ENCODE assay signal across 8 mouse cellular contexts in the genomic region with DNA sequence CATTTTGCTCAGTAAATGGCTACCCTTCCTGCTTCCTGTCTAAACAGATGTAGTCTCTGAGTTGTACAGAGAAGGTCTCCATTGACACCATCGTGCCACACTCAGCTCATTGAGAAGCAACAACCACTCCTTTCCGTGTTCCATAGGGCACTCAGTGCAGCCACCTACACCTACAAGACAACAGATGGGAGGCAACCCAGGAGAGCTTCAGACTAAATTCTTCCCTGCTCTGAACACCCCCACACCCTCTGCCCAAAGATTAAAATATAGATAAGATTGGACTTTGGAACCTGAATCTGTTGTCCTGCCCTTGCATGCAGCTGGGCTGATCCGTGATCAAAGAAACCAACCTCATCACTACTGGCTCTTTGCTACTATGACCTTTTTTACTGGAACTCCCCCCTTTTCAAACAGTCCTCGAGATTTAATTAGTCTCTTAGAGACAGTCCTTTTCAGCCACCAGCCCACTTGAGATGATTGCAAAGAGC. TPM values are rescaled to one million over a fixed set of nuclear protein-coding genes. Genes with fewer than 3 reads are reported as not detected.
DNase-seq lines count a peak whose midpoint lies in the region; ATAC-seq and TF ChIP-seq lines count a peak whose summit lies in the region.
"Had no signal": no experiment of that assay in that cellular context is flagged by ENCODE, and none has a peak within 500 bp of the region (broad histone marks: within the 10 kb centered on the region; RNA-seq: fewer than 3 reads in every experiment).

No protein-coding gene starts in this region.

- no peak for TF ChIP-seq POLR2A in olfactory bulb, adult 2 months (IDR thresholded peaks at IDR 0.05; ENCODE audit: insufficient read depth, low read depth, low read length)

- peak overlapping the region; percentile 66 for H3K4me2 ChIP-seq in forebrain, embryonic 14.5 days (ENCODE audit: low read length)
- peak overlapping the region; percentile 74 for H3K4me2 ChIP-seq in limb, embryonic 12.5 days

- no peak for TF ChIP-seq CTCF in left cerebral cortex, adult 2 months (IDR thresholded peaks at IDR 0.05)
- no peak for TF ChIP-seq CTCF in olfactory bulb, adult 2 months (IDR thresholded peaks at IDR 0.05; ENCODE audit: insufficient read depth, low read depth, low read length)

- no peaks in the 10 kb centered on the region for H3K27me3 ChIP-seq in forebrain, embryonic 14.5 days (replicated peaks; ENCODE audit: control insufficient read depth, insufficient read depth, low read length)
- H3K27me3 ChIP-seq in limb, embryonic 12.5 days, result no peaks in the 10 kb centered on the region

- 0 out of 2 replicates have a peak overlapping the region, but pooled peaks have one; percentile 73 for H3K9ac ChIP-seq in forebrain, embryonic 14.5 days (ENCODE audit: low read length)
- no peak overlapping the region; the same call in 1 of the 2 replicates for H3K9ac ChIP-seq in limb, embryonic 12.5 days (replicated peaks)

- H3K36me3 ChIP-seq in forebrain, embryonic 14.5 days (ENCODE audit: control insufficient read depth, insufficient read depth, low read length), result no peaks in the 10 kb centered on the region
- H3K36me3 ChIP-seq in limb, embryonic 12.5 days, result no peaks in the 10 kb centered on the region

- no peak for ATAC-seq in forebrain, embryonic 14.5 days
- ATAC-seq in limb, embryonic 12.5 days (ENCODE audit: insufficient number of reproducible peaks, insufficient read depth, low FRiP score, low TSS enrichment, low read depth), result no peak
- ATAC-seq in monocyte, adult 5-6 weeks (replicated peaks; ENCODE audit: insufficient number of reproducible peaks, low FRiP score, low TSS enrichment, poor library complexity, severe bottlenecking), result no peak
- ATAC-seq: activated CD4-positive, CD25-positive, alpha-beta regulatory T cell, adult 4 months had no signal

- H3K27ac ChIP-seq in left cerebral cortex, adult 2 months, result peak overlapping the region; percentile 70
- no peak overlapping the region for H3K27ac ChIP-seq in forebrain, embryonic 14.5 days (ENCODE audit: low read depth, low read length)
- H3K27ac ChIP-seq in limb, embryonic 12.5 days, result no peak overlapping the region
- H3K27ac ChIP-seq in olfactory bulb, adult 2 months (ENCODE audit: insufficient read depth, low read depth, low read length), result no peak overlapping the region

- DNase-seq in left cerebral cortex, adult 2 months (ENCODE audit: extremely low spot score in 1 of 2, low spot score in 2 of 2), result no peak
- no peak for DNase-seq in left cerebral cortex, adult 11 months (ENCODE audit: low spot score)
- DNase-seq in forebrain, embryonic 14.5 days (ENCODE audit: low spot score), result no peak
- DNase-seq in adrenal gland, adult 18-20 months (ENCODE audit: low spot score in 2 of 2), result no peak

- H3K9me3 ChIP-seq in forebrain, embryonic 14.5 days (replicated peaks; ENCODE audit: control insufficient read depth, low read length), result no peaks in the 10 kb centered on the region
- H3K9me3 ChIP-seq in limb, embryonic 12.5 days, result no peaks in the 10 kb centered on the region

- 0 out of 2 replicates have a peak, but pooled peaks cover 2% of the 10 kb centered on the region for H3K4me1 ChIP-seq in forebrain, embryonic 14.5 days (ENCODE audit: control insufficient read depth, insufficient read depth, low read length)
- no peaks in the 10 kb centered on the region for H3K4me1 ChIP-seq in limb, embryonic 12.5 days (replicated peaks)
- H3K4me1 ChIP-seq in olfactory bulb, adult 2 months (ENCODE audit: control insufficient read depth, insufficient read depth, low read length), result peaks cover 7% of the 10 kb centered on the region; the same call in 1 of the 2 replicates

- intact Hi-C loops in left cerebral cortex, adult 2 months (cut with DNase I), result loop anchor here (5.0 kb wide), 1 partner anchor 147 kb away; no protein-coding TSS in a partner anchor

- 74% methylated on average over 4 of the region's 4 CpGs for WGBS in forebrain, embryonic 14.5 days
- 84% methylated on average over 4 of the region's 4 CpGs for WGBS in limb, embryonic 12.5 days
- 71% methylated on average over 4 of the region's 4 CpGs for WGBS in olfactory bulb, adult 2 months

- H3K4me3 ChIP-seq in left cerebral cortex, adult 2 months, result peak overlapping the region; percentile 54; the same call in 1 of the 2 replicates
- H3K4me3 ChIP-seq in forebrain, embryonic 14.5 days (ENCODE audit: low read depth, low read length), result peak overlapping the region; percentile 46
- peak overlapping the region; percentile 49 for H3K4me3 ChIP-seq in limb, embryonic 12.5 days (replicated peaks)
- H3K4me3 ChIP-seq in olfactory bulb, adult 2 months (ENCODE audit: insufficient read depth, low read depth, low read length), result peak overlapping the region; percentile 37; the same call in 1 of the 2 replicates

RNA-seq across cellular contexts. Expression of a gene that starts 53.4 kb away (rescaled TPM):
- total RNA-seq in left cerebral cortex, adult 2 months (2021), result under 1 TPM; 0.14 TPM
- not detected in 2 replicates for polyA plus RNA-seq in forebrain, embryonic 14.5 days (2014; fragmentation: Nextera tagmentation; extraction: Ambion mirVana)
- polyA plus RNA-seq in limb, embryonic 12.5 days (2016; fragmentation: Nextera tagmentation; extraction: Ambion mirVana), result not detected in 2 replicates
- polyA plus RNA-seq in olfactory bulb, adult 2 months (2012; ENCODE audit: insufficient read depth, insufficient read length, low replicate concordance, missing spikeins), result not detected in 2 replicates
- not detected in 3 replicates for total RNA-seq in monocyte, adult 5-6 weeks (2017)
- total RNA-seq in adrenal gland, adult 18-20 months (2021), result not detected
